Mouse (Mus musculus): ENCODE data around the gene Mfsd6l. TPM values are rescaled to one million over a fixed set of nuclear protein-coding genes. Genes with fewer than 3 reads are reported as not detected.

The Mfsd6l gene
- total RNA-seq, 2 experiments from 2014 or later = not detected

DNA sequence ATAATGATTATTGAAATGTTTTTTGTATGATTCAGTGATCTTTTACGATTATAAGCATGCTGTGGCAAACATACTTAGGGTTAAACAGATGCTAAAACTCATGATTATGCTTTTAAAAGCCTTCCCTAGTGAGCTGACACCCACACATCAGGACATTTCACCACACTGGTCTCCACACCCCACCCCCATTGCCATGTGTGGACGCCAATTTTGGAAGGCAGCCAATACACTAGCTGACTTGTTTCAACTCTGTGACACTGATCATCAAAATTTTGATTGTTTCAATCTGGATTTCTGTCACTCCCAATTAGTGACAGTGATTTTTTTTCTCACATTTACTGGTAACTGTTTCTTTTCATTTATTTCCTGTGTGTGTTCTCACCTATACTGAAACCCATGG lies 8.5 kb upstream of the Mfsd6l start:
- no peak for DNase-seq (ENCODE audit: low spot score in 2 of 2)
- intact Hi-C loops (cut with DNase I) = loop anchor here (5.0 kb wide), 1 partner anchor 60 kb away; no protein-coding TSS in a partner anchor

DNA sequence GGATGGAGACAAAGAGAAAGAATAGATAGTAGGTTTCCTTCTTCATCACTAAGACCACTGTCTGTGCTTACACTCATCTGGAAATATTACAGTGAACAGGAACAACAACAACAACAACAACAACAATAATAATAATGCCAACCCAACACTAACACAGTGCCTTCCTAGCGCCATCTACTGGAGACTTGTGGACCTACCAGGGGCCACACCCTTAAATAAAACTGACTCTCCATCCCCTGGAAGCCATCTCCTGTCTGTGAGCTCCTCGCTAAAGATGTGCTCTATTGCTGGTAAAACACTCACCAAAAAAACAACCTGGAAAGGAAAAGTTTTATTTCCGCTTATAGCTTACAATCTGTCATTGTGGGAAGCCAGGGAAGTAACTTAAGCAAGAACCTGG lies 6.4 kb upstream of the Mfsd6l start:
- intact Hi-C loops (cut with DNase I) = loop anchor here (5.0 kb wide), 1 partner anchor 62 kb away; no protein-coding TSS in a partner anchor
- no peak for DNase-seq (ENCODE audit: low spot score in 2 of 2)

DNA sequence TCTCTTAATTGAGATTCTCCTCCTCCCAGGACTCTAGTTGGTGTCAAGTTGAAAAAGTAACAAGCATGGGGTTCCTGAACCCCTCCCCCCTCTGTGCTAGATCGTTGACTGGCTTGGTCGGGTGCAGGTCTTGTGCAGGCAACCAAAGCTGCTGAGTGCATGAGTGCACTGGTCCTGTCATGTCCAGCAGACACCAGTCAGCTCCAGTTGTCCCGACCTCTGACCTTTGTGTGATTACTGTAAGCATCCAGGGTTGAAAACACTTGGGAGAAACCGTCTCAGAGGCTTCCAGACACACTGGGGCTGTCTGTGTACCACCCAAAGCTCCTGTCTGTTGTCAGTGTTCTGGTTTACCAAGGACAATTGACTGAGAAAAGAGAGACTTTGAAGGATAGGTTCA lies 5.6 kb upstream of the Mfsd6l start:
- no peak for DNase-seq (ENCODE audit: low spot score in 2 of 2)
- intact Hi-C loops (cut with DNase I) = no loop called here

DNA sequence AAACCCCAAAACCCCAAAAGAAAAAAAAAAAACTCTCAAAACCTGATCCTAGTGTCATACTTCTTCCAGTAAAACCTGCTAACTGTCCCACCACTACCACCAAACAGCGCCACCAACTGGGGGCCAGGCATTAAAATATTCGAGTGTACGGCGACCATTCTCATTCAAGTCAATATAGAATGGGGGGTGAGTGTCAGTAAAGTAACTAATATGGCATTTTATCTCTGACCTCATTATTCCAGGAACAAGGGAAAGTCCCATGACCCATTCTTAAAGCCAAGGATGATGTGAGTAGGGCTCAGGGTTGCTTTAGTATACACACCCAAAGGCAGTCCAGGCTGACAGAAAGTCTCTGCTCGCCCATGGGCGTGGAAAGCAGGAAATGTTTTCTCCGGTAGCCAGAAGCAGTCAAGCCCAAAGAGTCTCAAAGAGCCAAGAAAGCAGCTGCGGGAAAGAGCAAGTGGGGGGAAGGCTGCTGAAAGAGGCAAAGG lies 2.0 kb upstream of the Mfsd6l start:
- intact Hi-C loops (cut with DNase I) = no loop called here
- no peak for DNase-seq (ENCODE audit: low spot score in 2 of 2)

DNA sequence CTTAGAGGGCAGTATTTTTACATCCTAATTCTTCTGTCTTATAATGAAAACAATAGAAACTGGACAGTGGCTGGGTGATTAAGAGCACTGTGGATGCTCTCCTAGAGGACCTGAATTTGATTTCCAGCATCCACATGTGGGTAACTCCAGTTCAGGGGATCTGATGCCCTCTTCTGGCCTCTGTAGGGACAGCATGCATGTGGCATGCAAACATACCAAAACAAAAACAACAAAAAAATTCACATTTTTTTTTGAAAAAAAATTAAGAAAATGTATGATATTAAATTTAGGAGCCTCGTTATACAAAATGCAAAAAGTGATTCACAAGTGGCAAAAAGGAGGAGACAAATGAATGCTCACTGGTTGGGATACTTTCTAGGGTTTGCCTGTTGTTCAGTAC lies 3.6 kb downstream of the Mfsd6l start:
- intact Hi-C loops (cut with DNase I) = no loop called here
- no peak for DNase-seq (ENCODE audit: low spot score in 2 of 2)

DNA sequence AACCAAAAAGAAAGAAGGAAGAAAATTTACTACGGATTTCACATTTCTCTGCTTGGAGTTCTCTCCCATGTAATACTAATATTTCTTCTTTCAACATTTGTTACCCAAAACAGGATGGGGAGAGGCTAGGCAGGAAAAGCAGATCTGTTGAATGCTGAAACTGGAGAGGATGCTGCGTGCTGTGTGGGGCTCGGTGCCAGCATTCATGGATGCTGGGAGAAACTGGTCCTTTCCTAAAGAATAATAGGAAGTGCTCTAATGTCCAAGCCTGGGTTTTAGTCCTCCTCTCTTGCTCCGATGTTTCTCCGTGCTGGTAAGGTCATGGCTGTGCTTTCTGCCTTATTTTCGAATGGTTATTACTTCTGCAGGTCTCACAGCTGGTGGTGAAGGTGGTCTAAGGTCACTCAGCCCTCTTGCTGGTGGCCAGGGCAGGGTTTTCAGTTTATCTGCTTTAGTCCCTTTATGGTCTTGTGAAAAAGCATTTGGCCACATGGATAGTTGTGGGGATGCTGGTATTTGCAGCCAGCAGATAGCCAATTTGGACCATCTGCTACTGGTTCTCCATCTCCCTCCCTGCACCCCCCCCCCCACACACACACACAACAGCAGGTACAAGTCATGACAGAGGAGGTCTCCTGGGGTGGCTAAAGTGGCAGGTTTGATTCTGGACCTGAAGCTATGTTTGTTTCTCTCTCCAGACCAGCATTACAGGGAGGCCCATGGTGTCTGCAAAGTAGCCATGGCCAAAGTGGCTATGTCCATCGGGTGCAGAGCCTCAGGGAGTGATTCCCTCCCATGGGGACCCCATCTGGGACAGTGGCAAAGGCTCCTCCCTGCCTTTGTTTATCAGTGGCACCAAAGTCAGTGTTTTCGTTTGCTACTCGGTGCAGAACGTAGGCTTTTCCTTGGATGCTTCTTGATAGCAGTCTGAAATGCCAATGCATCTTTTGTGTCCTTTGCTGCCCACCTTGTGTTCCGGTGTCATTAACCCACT lies 6.3 kb downstream of the Mfsd6l start:
- no peak for DNase-seq (ENCODE audit: low spot score in 2 of 2)
- intact Hi-C loops (cut with DNase I) = loop anchor here (10.0 kb wide), 1 partner anchor 243 kb away; no protein-coding TSS in a partner anchor

DNA sequence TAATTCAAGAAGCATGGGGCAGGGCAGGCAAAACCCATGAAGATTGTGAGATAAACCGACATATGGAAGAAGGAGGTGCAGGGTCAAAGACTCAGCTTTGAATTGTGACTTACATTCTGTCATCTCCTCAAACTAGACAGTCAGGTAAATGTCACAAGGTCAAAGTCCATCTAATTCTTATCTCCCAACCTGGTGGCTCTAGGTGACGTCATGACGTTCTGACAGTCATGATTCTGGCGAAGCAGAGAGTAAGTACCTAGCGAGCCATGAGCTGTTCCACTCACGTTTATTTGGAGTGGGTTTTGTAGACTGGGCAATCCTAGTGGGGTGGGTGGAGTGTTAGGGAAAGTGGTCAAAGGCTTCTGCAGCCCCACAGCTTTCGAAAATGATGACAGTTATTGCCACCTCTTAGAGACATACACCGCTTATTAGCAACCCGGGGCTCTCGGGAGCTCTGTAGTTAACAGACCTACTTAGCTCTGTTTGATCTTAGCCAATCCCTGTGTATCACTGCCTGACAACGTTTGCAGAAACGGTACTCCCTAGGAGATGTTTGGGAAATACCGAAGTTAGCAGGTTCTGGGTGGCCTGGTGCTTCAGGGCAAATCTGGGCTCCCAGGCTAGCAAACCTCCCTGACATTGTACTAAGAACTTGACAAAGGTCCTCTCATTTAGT lies 8.5 kb downstream of the Mfsd6l start:
- no peak for DNase-seq (ENCODE audit: low spot score in 2 of 2)
- intact Hi-C loops (cut with DNase I) = loop anchor here (5.0 to 10.0 kb wide), 2 partner anchors 128 to 240 kb away; partner anchors contain the start of gene Myh10

DNA sequence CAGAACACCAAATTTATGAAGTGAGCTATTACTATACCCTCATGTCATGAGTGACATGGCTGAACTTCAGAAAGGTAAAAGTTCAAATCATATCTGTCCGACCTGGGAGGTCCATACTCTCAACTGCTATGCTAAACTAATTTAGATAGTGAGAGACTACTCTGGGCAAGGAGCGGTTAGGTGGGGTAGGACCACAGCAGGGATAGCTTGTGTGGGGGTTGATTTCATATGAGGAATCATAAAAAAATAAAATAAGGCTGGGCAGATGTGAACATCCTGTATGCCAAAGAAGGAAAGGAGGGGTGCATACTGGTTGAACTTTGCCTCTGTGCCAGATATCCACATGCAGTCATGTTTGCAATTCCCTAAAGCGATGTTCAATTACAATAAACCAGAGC lies 9.0 kb downstream of the Mfsd6l start:
- intact Hi-C loops (cut with DNase I) = loop anchor here (5.0 to 10.0 kb wide), 2 partner anchors 127 to 240 kb away; partner anchors contain the start of gene Myh10
- DNase-seq (ENCODE audit: low spot score in 2 of 2) = no peak

DNA sequence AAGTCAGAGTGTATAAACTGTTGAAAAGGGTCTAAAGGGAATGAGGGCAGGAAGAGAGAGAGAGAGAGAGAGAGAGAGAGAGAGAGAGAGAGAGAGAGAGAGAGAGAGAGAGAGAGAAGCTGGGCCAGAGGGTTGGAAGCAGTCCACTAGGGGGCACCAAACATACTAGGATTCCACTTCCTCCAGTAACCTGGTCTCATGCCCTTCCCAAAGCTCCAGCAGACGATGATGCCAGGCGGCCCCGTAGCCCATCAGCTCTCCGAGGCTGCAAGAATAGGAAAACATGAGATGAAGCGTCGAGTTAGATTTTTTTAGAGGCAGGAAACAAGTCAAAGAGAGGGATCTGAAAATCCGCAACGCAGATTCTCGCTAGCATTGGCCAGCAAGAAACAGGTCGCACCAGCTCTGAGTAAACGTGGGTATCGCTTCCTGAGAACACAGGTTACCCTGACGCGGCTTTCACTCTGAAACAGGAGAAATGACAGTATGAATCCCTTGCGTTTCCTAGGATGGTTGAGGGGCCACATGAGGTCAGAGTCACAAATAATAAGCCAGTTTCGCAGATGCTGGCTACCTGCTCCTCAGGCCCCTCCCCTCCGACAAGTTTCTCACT lies 10.6 kb downstream of the Mfsd6l start:
- intact Hi-C loops (cut with DNase I) = loop anchor here (5.0 to 10.0 kb wide), 2 partner anchors 126 to 238 kb away; partner anchors contain the start of gene Myh10
- DNase-seq (ENCODE audit: low spot score in 2 of 2) = peak; percentile 92

DNA sequence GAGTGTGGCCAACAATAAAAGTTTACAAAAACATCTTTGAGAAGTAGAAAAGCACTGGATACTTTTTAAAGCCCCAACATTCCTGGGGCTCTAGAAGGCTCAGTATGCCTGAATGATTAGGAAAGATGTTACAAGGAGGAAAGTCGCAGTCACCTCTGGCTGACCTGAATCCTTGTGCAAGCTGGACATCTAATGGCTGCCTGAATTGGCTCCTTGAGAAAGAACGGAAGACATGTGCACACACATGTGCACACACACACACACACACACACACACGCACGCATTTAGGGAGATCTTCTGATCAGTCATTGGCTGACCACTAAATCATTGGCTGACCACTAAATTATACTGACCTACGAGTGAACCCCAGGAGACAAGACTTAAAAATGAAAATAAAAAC lies 14.9 kb downstream of the Mfsd6l start:
- intact Hi-C loops (cut with DNase I) = no loop called here
- no peak for DNase-seq (ENCODE audit: low spot score in 2 of 2)

DNA sequence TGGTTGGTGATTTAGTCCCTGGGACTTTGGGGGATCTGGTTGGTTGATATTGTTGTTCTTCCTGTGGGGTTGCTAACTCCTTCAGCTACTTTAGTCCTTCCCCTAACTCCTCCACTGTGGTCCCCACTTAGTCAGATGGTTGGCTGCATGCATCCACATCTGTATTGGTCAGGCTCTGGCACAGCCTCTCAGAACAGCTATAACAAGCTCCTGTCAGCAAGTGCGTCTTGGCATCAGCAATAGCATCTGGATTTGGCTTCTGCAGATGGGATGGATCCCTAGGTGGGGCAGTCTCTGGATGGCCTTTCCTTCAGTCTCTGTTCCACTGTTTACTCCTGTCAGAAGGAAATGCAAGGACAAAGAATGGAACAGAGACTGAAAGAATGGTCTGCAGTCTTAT lies 21.1 kb downstream of the Mfsd6l start:
- intact Hi-C loops (cut with DNase I) = no loop called here
- no peak for DNase-seq (ENCODE audit: low spot score in 2 of 2)

DNA sequence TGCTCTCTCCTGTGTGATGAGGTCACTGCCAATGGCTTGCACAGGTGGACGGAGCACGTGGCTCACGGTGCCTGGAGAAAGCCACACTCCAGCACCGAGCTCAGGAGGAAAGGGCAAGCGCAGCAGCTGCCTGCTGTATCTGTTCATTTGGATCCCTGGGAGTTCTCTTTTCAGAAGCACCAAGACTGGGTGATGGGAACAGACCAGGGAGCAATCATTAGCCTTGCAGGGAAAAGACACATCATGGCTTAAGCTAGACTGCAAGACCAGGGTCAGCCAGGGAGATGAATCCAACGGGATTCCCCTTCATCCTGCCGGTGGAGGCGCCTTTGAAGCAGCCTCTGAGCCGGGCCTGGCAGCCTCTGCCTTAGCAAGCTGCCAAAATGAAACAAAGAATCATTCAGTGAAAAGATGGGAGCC lies 23.5 kb downstream of the Mfsd6l start:
- peak; percentile 63 to 64 for DNase-seq (ENCODE audit: low spot score in 2 of 2)
- intact Hi-C loops (cut with DNase I) = no loop called here

DNA sequence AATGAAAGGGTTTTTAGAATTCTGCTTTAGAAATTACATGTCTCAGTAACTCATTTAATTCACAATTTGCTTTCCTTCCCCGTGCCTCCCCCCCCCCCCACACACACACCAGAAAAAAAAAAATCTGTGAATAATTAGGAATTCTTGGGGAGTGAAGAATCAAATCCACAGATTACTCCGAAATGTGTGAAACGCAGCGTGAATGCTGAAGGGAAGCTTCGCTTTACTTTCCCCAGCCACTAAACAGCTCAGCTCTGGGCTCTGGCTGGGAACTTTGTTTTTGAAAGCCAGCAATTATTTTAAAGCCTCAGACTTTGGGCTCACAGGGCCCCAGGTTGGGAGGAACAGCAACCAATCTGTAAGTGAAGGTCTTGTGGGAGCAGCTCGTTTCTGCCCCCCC lies 24.6 kb downstream of the Mfsd6l start:
- DNase-seq (ENCODE audit: low spot score in 2 of 2) = no peak
- intact Hi-C loops (cut with DNase I) = no loop called here

DNA sequence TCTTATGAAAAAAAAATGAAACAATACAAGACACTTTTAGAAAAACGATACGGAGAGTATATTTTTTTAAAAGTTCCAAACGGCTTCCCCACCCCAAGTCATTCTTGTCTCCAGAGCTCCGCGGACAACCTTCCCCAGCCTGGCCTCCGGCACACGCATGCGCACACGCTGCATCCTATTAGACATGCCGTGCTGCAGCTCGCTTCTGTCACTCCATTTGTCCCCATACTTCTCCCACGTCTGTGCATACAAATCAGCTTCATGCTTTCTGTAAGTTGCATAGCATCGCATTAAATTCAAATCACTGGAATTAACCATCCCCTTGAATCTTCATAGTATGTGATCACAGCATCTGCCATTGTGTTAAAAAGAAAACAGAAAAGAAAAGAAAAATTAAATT lies 27.2 kb downstream of the Mfsd6l start:
- intact Hi-C loops (cut with DNase I) = no loop called here
- peak; percentile 70 to 76 for DNase-seq (ENCODE audit: low spot score in 2 of 2)

DNA sequence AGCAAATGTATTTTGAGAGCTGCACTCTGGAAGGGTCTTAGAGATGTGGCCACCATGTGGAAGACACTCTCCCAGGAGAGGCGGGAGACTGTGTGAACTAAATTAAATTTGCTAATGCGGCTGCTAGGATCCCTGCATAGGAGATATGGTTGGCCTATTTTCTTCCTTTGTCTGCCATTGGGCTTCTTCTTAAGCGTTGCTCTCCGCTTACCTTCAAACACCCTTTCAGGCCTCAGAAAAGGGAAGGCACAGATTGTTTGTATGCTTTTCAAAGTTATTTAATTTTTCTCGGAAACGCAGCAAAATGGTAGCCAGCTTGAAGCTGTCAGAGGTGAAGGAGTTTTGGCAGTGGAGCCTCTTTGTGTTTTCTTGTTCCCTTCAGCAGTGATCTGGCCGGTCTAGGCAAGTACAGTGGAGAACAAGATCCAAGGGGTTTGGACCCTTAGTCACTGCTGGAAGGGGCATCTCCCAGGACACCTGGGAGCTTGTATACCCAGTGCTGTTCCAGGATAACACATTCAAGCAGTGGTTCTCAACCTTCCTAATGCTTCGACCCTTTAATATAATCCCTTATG lies 28.0 kb downstream of the Mfsd6l start:
- DNase-seq (ENCODE audit: low spot score in 2 of 2) = no peak
- intact Hi-C loops (cut with DNase I) = no loop called here

DNA sequence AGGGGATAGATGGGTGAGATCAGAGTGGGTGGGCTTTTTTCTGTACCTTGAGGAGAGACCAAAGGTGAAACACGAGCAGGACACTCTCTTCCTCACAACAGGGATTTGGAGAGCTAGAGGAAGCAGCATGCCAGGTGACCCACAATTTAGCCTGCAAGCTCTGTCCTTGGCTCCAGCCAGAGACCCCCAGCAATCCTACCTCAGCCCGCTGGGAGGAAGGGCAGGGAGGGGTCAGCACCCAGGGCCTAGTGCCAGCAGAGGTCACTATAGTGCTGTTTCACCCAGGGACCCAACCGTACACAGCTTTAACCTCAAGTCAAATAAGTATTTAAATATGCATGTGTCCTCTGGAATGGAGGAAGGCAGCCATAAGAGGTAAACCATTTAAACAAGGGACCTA lies 29.9 kb downstream of the Mfsd6l start:
- DNase-seq (ENCODE audit: low spot score in 2 of 2) = no peak
- intact Hi-C loops (cut with DNase I) = loop anchor here (5.0 kb wide), 1 partner anchor 106 kb away; the partner anchor contains the start of gene Myh10

DNA sequence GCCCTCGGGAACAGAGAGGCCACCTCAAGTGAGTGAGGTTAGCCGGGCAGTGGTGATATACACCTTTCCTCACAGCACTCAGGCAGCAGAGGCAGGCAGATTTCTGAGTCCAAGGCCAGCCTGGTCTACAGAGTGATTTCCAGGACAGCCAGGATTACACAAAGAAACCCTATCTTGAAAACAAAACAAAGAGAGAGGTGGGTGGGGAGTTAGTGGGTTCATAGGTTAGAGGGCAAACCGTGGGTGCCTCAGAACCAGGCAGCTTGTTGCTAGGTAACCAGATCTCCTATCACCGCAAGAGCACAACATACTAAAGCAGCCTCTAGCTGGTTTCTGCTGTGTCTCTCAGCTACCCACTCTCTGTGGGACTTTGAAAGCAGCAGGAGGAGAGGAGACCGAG lies 30.7 kb downstream of the Mfsd6l start, which contains the start of gene Ccdc42:
Gene Ccdc42, plus strand, starts transcription at position 301 of the 400 bp plus-strand sequence.
- intact Hi-C loops (cut with DNase I) = loop anchor here (5.0 kb wide), 1 partner anchor 106 kb away; the partner anchor contains the start of gene Myh10
- no peak for DNase-seq (ENCODE audit: low spot score in 2 of 2)

DNA sequence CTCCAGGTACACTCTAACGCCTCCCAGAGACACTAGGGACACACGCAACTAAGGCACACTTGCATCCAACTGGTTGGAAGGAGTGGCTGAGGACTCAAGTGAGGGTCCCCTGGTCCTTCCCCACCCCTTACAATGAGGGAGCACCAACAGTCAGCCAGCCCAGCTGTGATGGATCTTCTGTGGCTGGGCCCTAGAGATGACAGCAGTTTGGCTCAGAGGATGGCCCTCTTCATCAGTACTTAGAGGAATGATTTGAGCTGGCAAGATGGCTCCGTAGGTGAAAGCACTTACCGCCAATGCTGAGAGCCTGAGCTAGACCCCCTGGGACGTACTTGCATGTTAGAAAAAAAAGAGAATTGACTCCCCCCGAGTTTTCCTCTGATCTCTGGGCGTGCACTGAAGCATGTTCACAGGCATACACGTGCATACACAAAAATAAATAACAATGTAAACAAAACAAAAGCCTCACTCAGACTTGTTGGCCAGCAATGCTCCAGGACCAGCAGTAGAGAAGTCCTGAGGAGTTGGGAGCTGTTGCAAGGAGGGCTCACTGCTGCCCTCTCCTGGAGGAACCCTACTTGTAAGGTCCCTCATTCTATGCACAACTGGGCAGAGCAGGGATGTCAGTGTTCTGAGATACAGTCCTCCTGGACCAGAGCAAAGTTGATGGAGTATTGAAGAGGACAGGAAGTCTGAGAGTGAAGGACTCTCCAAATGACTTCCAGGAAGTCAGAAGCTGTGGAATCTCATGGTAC lies 33.2 kb downstream of the Mfsd6l start:
- DNase-seq (ENCODE audit: low spot score in 2 of 2) = peak; percentile 77 to 87
- intact Hi-C loops (cut with DNase I) = loop anchor here (5.0 kb wide), 1 partner anchor 103 kb away; the partner anchor contains the start of gene Myh10

All from left cerebral cortex, postnatal 14 days (tissue).